Mouse (Mus musculus) adrenal gland, adult 18-20 months (tissue): Measurements from ENCODE around the gene Ccr7. TPM values are rescaled to one million over a fixed set of nuclear protein-coding genes. Genes with fewer than 3 reads are reported as not detected.

Experiments used
- DNase-seq, 2 experiments: peaks; one replicate each; pipeline ENCODE4 v3.0.0; 2021 to 2022; ENCODE audit warnings: low spot score in 2 of 2
- total RNA-seq, 2 experiments: library from RNA; stranded (reverse); gene quantifications; 1 replicate in 1 of 2; 2 replicates in 1 of 2; pipeline ENCODE4 v1.2.3; 2021

The Ccr7 gene
- total RNA-seq, 2 experiments from 2014 or later, result 0.38 TPM; not detected in 1

GRCm38 (mm10) chr11:99094911-99095676, 59.8 kb downstream of the Ccr7 start:
- DNase-seq, result no peak

Other genes starting within 250 kb of the Ccr7 start
- under 1 TPM; 0.32 to 0.43 TPM for gene Cdc6, start 247.3 kb downstream of the Ccr7 start, total RNA-seq
- 10 to 100 TPM; 16.2 to 16.7 TPM for gene Rara, start 227.3 kb downstream of the Ccr7 start, total RNA-seq
- not detected for gene Gjd3, start 172.1 kb downstream of the Ccr7 start, total RNA-seq
- gene Top2a, start 130.9 kb downstream of the Ccr7 start, total RNA-seq, result 1 to 10 TPM; 3.2 to 4.3 TPM
- 100 to 1,000 TPM in 1 of 2 experiments, 10 to 100 TPM in 1; 74.6 to 150 TPM for gene Igfbp4, start 113.8 kb downstream of the Ccr7 start, total RNA-seq
- gene Tns4, start 65.8 kb downstream of the Ccr7 start, total RNA-seq, result under 1 TPM; 0.43 to 0.67 TPM
- gene Smarce1, start 75.9 kb upstream of the Ccr7 start, total RNA-seq, result 10 to 100 TPM; 40.5 to 57.3 TPM
- gene Krt222, start 89.0 kb upstream of the Ccr7 start, total RNA-seq, result 1 to 10 TPM; 1.3 to 1.7 TPM
- not detected for gene Krt24, start 130.2 kb upstream of the Ccr7 start, total RNA-seq
- not detected for gene Krt25, start 167.9 kb upstream of the Ccr7 start, total RNA-seq
- not detected for gene Krt26, start 182.9 kb upstream of the Ccr7 start, total RNA-seq
- not detected for gene Krt27, start 196.0 kb upstream of the Ccr7 start, total RNA-seq
- gene Krt28, start 219.8 kb upstream of the Ccr7 start, total RNA-seq, result not detected
- 1 to 10 TPM; 3.4 to 5.9 TPM for gene Krt10, start 234.3 kb upstream of the Ccr7 start, total RNA-seq